Comparison of ENCODE assay signal across 19 mouse cellular contexts in the genomic region with DNA sequence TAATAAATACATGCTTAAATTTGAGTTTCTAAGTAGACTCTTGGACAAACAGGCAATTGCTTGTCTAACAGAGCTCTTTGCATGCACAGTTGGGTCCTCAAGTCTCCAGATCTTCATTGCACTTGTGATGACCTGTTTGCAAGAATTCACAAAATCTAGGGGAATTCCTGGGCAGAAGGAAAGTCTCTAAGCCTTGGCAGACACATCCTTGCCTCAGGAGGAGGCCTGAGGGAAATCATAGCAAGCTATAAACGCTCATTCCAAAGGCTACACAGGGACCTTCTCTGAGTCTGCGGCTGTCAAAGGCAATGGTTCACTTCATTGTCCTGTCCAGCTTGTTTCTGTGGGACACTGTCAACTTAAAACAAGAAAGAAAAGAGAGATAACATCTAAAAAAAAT.
DNase-seq lines count a peak whose midpoint lies in the region; ATAC-seq lines count a peak whose summit lies in the region.
"Had no signal": no experiment of that assay in that cellular context is flagged by ENCODE, and none has a peak within 500 bp of the region (broad histone marks: within the 10 kb centered on the region; RNA-seq: fewer than 3 reads in every experiment).

No protein-coding gene starts in this region.

- H3K4me2 ChIP-seq in forebrain, embryonic 14.5 days (ENCODE audit: low read length), result no peak overlapping the region
- no peak overlapping the region for H3K4me2 ChIP-seq in forebrain, embryonic 13.5 days
- no peak overlapping the region for H3K4me2 ChIP-seq in kidney, embryonic 15.5 days
- no peak overlapping the region for H3K4me2 ChIP-seq in embryonic facial prominence, embryonic 14.5 days (ENCODE audit: low read depth, low read length)
- H3K4me2 ChIP-seq: limb, embryonic 12.5 days; lung, embryonic 14.5 days; midbrain, embryonic 13.5 days had no signal

- ATAC-seq in forebrain, embryonic 14.5 days, result no peak
- ATAC-seq in forebrain, embryonic 13.5 days, result no peak
- no peak for ATAC-seq in kidney, embryonic 15.5 days (replicated peaks; ENCODE audit: low FRiP score)
- ATAC-seq in embryonic facial prominence, embryonic 14.5 days (ENCODE audit: low read depth), result no peak
- ATAC-seq: intestine, postnatal 0 days; midbrain, embryonic 13.5 days had no signal

- WGBS in forebrain, embryonic 14.5 days, result 3% methylated on average over 2 of the region's 2 CpGs
- 2% methylated on average over 2 of the region's 2 CpGs for WGBS in forebrain, embryonic 13.5 days
- 44% methylated on average over 2 of the region's 2 CpGs for WGBS in kidney, embryonic 15.5 days
- WGBS in embryonic facial prominence, embryonic 14.5 days, result 37% methylated on average over 2 of the region's 2 CpGs
- WGBS in midbrain, embryonic 10.5 days, result 49% methylated on average over 2 of the region's 2 CpGs

- H3K36me3 ChIP-seq in forebrain, embryonic 14.5 days (ENCODE audit: control insufficient read depth, insufficient read depth, low read length), result no peaks in the 10 kb centered on the region
- no peaks in the 10 kb centered on the region for H3K36me3 ChIP-seq in forebrain, embryonic 13.5 days (ENCODE audit: poor library complexity, severe bottlenecking)
- no peaks in the 10 kb centered on the region for H3K36me3 ChIP-seq in kidney, embryonic 15.5 days
- H3K36me3 ChIP-seq in embryonic facial prominence, embryonic 14.5 days (ENCODE audit: control insufficient read depth, insufficient read depth, low read length), result no peaks in the 10 kb centered on the region
- no peaks in the 10 kb centered on the region for H3K36me3 ChIP-seq in midbrain, embryonic 10.5 days
- H3K36me3 ChIP-seq: G1E; hindbrain, embryonic 10.5 days; limb, embryonic 12.5 days; midbrain, embryonic 13.5 days had no signal

- H3K9me3 ChIP-seq in forebrain, embryonic 14.5 days (replicated peaks; ENCODE audit: control insufficient read depth, low read length), result no peaks in the 10 kb centered on the region
- no peaks in the 10 kb centered on the region for H3K9me3 ChIP-seq in forebrain, embryonic 13.5 days (replicated peaks)
- H3K9me3 ChIP-seq in kidney, embryonic 15.5 days (replicated peaks), result no peaks in the 10 kb centered on the region
- no peaks in the 10 kb centered on the region for H3K9me3 ChIP-seq in embryonic facial prominence, embryonic 14.5 days (ENCODE audit: control insufficient read depth, low read length)
- H3K9me3 ChIP-seq in midbrain, embryonic 10.5 days (replicated peaks), result no peaks in the 10 kb centered on the region
- H3K9me3 ChIP-seq: G1E; hindbrain, embryonic 10.5 days; limb, embryonic 12.5 days; midbrain, embryonic 13.5 days had no signal

- H3K27me3 ChIP-seq in forebrain, embryonic 14.5 days (replicated peaks; ENCODE audit: control insufficient read depth, insufficient read depth, low read length), result 0 out of 2 replicates have a peak, but pooled peaks cover 7% of the 10 kb centered on the region
- H3K27me3 ChIP-seq in forebrain, embryonic 13.5 days, result peaks cover 64% of the 10 kb centered on the region
- no peaks in the 10 kb centered on the region for H3K27me3 ChIP-seq in kidney, embryonic 15.5 days
- no peaks in the 10 kb centered on the region for H3K27me3 ChIP-seq in embryonic facial prominence, embryonic 14.5 days (replicated peaks; ENCODE audit: control insufficient read depth, insufficient read depth, low read length)
- H3K27me3 ChIP-seq in midbrain, embryonic 10.5 days (ENCODE audit: low read depth, poor library complexity, severe bottlenecking), result peaks cover 80% of the 10 kb centered on the region
- H3K27me3 ChIP-seq: CH12.LX; limb, embryonic 12.5 days had no signal

- DNase-seq in forebrain, embryonic 14.5 days (ENCODE audit: low spot score), result peak; percentile 13
- DNase-seq in kidney, postnatal 4 days, result peak; percentile 16 to 26
- peak; percentile 39 for DNase-seq in NIH3T3 (ENCODE audit: low read depth)
- peak; percentile 57 for DNase-seq in embryonic facial prominence, embryonic 14.5 days (ENCODE audit: low spot score)
- DNase-seq in midbrain, embryonic 10.5 days (ENCODE audit: low spot score), result no peak
- DNase-seq: adrenal gland, postnatal 25 days; B cell, adult 2 months; gastrocnemius, postnatal 14 days; lung, embryonic 14.5 days had no signal

- no peak overlapping the region for H3K4me3 ChIP-seq in forebrain, embryonic 14.5 days (ENCODE audit: low read depth, low read length)
- no peak overlapping the region for H3K4me3 ChIP-seq in forebrain, embryonic 13.5 days
- H3K4me3 ChIP-seq in kidney, embryonic 15.5 days (replicated peaks), result no peak overlapping the region
- no peak overlapping the region for H3K4me3 ChIP-seq in embryonic facial prominence, embryonic 14.5 days (ENCODE audit: low read depth, low read length)
- H3K4me3 ChIP-seq in midbrain, embryonic 10.5 days, result no peak overlapping the region
- H3K4me3 ChIP-seq: hindbrain, embryonic 10.5 days; limb, embryonic 12.5 days; midbrain, embryonic 13.5 days had no signal

- no peak overlapping the region for H3K27ac ChIP-seq in forebrain, embryonic 14.5 days (ENCODE audit: low read depth, low read length)
- H3K27ac ChIP-seq in forebrain, embryonic 13.5 days, result no peak overlapping the region; the same call in 1 of the 2 replicates
- H3K27ac ChIP-seq in kidney, embryonic 15.5 days, result no peak overlapping the region
- H3K27ac ChIP-seq in embryonic facial prominence, embryonic 14.5 days (replicated peaks; ENCODE audit: low read depth, low read length), result no peak overlapping the region
- H3K27ac ChIP-seq in midbrain, embryonic 10.5 days (replicated peaks), result no peak overlapping the region
- H3K27ac ChIP-seq: hindbrain, embryonic 10.5 days; limb, embryonic 12.5 days; liver, embryonic 14.5 days; midbrain, embryonic 13.5 days had no signal

- no peak overlapping the region for H3K9ac ChIP-seq in forebrain, embryonic 14.5 days (ENCODE audit: low read length)
- no peak overlapping the region for H3K9ac ChIP-seq in forebrain, embryonic 13.5 days
- H3K9ac ChIP-seq in kidney, embryonic 15.5 days, result no peak overlapping the region
- no peak overlapping the region for H3K9ac ChIP-seq in embryonic facial prominence, embryonic 14.5 days (ENCODE audit: low read depth, low read length)
- H3K9ac ChIP-seq: forebrain, postnatal 0 days; limb, embryonic 12.5 days; liver, embryonic 14.5 days; lung, embryonic 14.5 days; midbrain, embryonic 13.5 days had no signal

- no peaks in the 10 kb centered on the region for H3K4me1 ChIP-seq in forebrain, embryonic 14.5 days (ENCODE audit: control insufficient read depth, insufficient read depth, low read length)
- peaks cover 9% of the 10 kb centered on the region; the same call in 1 of the 2 replicates for H3K4me1 ChIP-seq in forebrain, embryonic 13.5 days
- peaks cover 10% of the 10 kb centered on the region; the same call in 1 of the 2 replicates for H3K4me1 ChIP-seq in kidney, embryonic 15.5 days
- peaks cover 12% of the 10 kb centered on the region; the same call in 1 of the 2 replicates for H3K4me1 ChIP-seq in embryonic facial prominence, embryonic 14.5 days (ENCODE audit: control insufficient read depth, insufficient read depth, low read length)
- peaks cover 10% of the 10 kb centered on the region for H3K4me1 ChIP-seq in midbrain, embryonic 10.5 days
- H3K4me1 ChIP-seq: midbrain, embryonic 13.5 days had no signal
